Mouse (Mus musculus) ovary, adult 18-20 months (tissue): ENCODE measurements at regions not wholly inside any gene's neighbourhood (a gene's known extent, or its start where the extent isn't known, plus 50 kb on each side); places are given as distances from the start of the nearest gene placed in this dataset.
A peak's percentile ranks its signal among the peaks of the same experiment; 100 is the strongest.

Experiments used
- DNase-seq: peaks from one replicate; pipeline ENCODE4 v3.0.0; 2022; ENCODE audit warnings: low spot score, mixed read lengths

GRCm38 (mm10) chr6:31217060-31217541 is 181.4 kb upstream of the Mkln1 start:
- no peak for DNase-seq

GRCm38 (mm10) chr6:31217641-31218138 is 180.8 kb upstream of the Mkln1 start:
- DNase-seq = peak; percentile 48

- DNase-seq = peak; percentile 49
These were observed 180.3 kb upstream of the Mkln1 start for GRCm38 (mm10) chr6:31218139-31218750.

GRCm38 (mm10) chr6:31218880-31219279 is 179.7 kb upstream of the Mkln1 start:
- DNase-seq = no peak

- DNase-seq = no peak
These were observed 178.8 kb upstream of the Mkln1 start for GRCm38 (mm10) chr6:31219736-31220135.

GRCm38 (mm10) chr6:31220184-31220931 is 178.2 kb upstream of the Mkln1 start:
- peak; percentile 70 for DNase-seq

- DNase-seq = no peak
These were observed 177.0 kb upstream of the Mkln1 start for GRCm38 (mm10) chr6:31221490-31221889.

- DNase-seq = no peak
These were observed 176.4 kb upstream of the Mkln1 start for GRCm38 (mm10) chr6:31222024-31222579.

- no peak for DNase-seq
These were observed 171.1 kb upstream of the Mkln1 start for GRCm38 (mm10) chr6:31227406-31227805.

- no peak for DNase-seq
These were observed 170.5 kb upstream of the Mkln1 start for GRCm38 (mm10) chr6:31228061-31228460.

GRCm38 (mm10) chr6:31231821-31232220 is 166.7 kb upstream of the Mkln1 start:
- DNase-seq = no peak

- no peak for DNase-seq
These were observed 165.1 kb upstream of the Mkln1 start for GRCm38 (mm10) chr6:31233252-31233993.

- DNase-seq = no peak
These were observed 158.5 kb upstream of the Mkln1 start for GRCm38 (mm10) chr6:31240051-31240450.

GRCm38 (mm10) chr6:31250526-31250925 is 148.0 kb upstream of the Mkln1 start:
- DNase-seq = no peak

- DNase-seq = peak; percentile 32
These were observed 145.1 kb upstream of the Mkln1 start for GRCm38 (mm10) chr6:31253251-31253935.

- DNase-seq = no peak
These were observed 137.7 kb upstream of the Mkln1 start for GRCm38 (mm10) chr6:31260645-31261345.

GRCm38 (mm10) chr6:31261797-31262540 is 136.6 kb upstream of the Mkln1 start:
- DNase-seq = no peak

- no peak for DNase-seq
These were observed 135.9 kb upstream of the Mkln1 start for GRCm38 (mm10) chr6:31262651-31263050.

- no peak for DNase-seq
These were observed 134.7 kb upstream of the Mkln1 start for GRCm38 (mm10) chr6:31263821-31264220.

- no peak for DNase-seq
These were observed 132.0 kb upstream of the Mkln1 start for GRCm38 (mm10) chr6:31266441-31267040.
